ENCODE assay signal across 8 mouse cellular contexts in genomic region chr3:107793300-107794201, GRCm38 (mm10). TPM values are rescaled to one million over a fixed set of nuclear protein-coding genes. Genes with fewer than 3 reads are reported as not detected.
DNase-seq lines count a peak whose midpoint lies in the region; ATAC-seq and TF ChIP-seq lines count a peak whose summit lies in the region.

No protein-coding gene starts in this region.

- peak; percentile 56; the same call in 1 of the 2 replicates for ATAC-seq in embryonic facial prominence, embryonic 11.5 days (replicated peaks; ENCODE audit: insufficient number of reproducible peaks, low FRiP score, low TSS enrichment, low read depth)
- 0 out of 2 replicates have a peak, but pooled peaks have one; percentile 7 for ATAC-seq in intestine, postnatal 0 days
- ATAC-seq in midbrain, embryonic 16.5 days: peak; percentile 88

- dilution Hi-C loops in CH12.LX (cut with MboI; ENCODE audit: extremely low pct_ligation_motif_present, extremely low pct_unique_long_range_greater_than_20kb, low sequenced_read_pairs): no loop called here

- WGBS in embryonic facial prominence, embryonic 11.5 days: 19% methylated on average over 10 of the region's 10 CpGs
- WGBS in intestine, postnatal 0 days: 24% methylated on average over 10 of the region's 10 CpGs
- WGBS in midbrain, embryonic 16.5 days: 9% methylated on average over 10 of the region's 10 CpGs

- TF ChIP-seq EP300 in CH12.LX (IDR thresholded peaks at IDR 0.05; ENCODE audit: low read length): peak; percentile 45; the same call in 1 of the 2 replicates

- no peak for DNase-seq in CH12.LX (ENCODE audit: extremely low read depth)
- peak; percentile 41 for DNase-seq in embryonic facial prominence, embryonic 11.5 days (ENCODE audit: low spot score)
- peak; percentile 98 for DNase-seq in heart, adult 11 months
- peak; percentile 73 to 85 for DNase-seq in left cerebral cortex, postnatal 25 days (ENCODE audit: low spot score in 2 of 2)
- DNase-seq in thymus, postnatal 4 days: no peak

- H3K27ac ChIP-seq in CH12.LX (ENCODE audit: insufficient read depth, low read depth): no peak overlapping the region
- H3K27ac ChIP-seq in embryonic facial prominence, embryonic 11.5 days (replicated peaks; ENCODE audit: low read depth, low read length): peak overlapping the region; percentile 57
- no peak overlapping the region for H3K27ac ChIP-seq in intestine, postnatal 0 days (ENCODE audit: low read depth, low read length)
- peak overlapping the region; percentile 81 for H3K27ac ChIP-seq in midbrain, embryonic 16.5 days (ENCODE audit: low read length)
- peak overlapping the region; percentile 47 for H3K27ac ChIP-seq in testis, adult 2 months (ENCODE audit: control insufficient read depth, insufficient read depth, low read depth, low read length)

- H3K9me3 ChIP-seq in CH12.LX (replicated peaks; ENCODE audit: low read length): no peaks in the 10 kb centered on the region
- no peaks in the 10 kb centered on the region for H3K9me3 ChIP-seq in embryonic facial prominence, embryonic 11.5 days (replicated peaks; ENCODE audit: control insufficient read depth, low read length)
- no peaks in the 10 kb centered on the region for H3K9me3 ChIP-seq in intestine, postnatal 0 days (ENCODE audit: control insufficient read depth)
- H3K9me3 ChIP-seq in midbrain, embryonic 16.5 days (replicated peaks; ENCODE audit: control insufficient read depth, low read length, poor library complexity, severe bottlenecking): no peaks in the 10 kb centered on the region

- no peaks in the 10 kb centered on the region for H3K79me2 ChIP-seq in CH12.LX (replicated peaks; ENCODE audit: control insufficient read depth, extremely low read depth, insufficient read depth, poor library complexity, severe bottlenecking)

- no peak for TF ChIP-seq CTCF in CH12.LX (conservative IDR thresholded peaks at IDR 0.05 in 1 of 2, IDR thresholded peaks at IDR 0.05 in 1 of 2; ENCODE audit: low read depth in 2 of 2, low read length in 2 of 2)
- TF ChIP-seq CTCF in intestine, postnatal 0 days (IDR thresholded peaks at IDR 0.05; ENCODE audit: low read depth): no peak
- TF ChIP-seq CTCF in testis, adult 2 months (IDR thresholded peaks at IDR 0.05; ENCODE audit: control insufficient read depth, insufficient read depth, insufficient replicate concordance, low read depth, low read length): no peak

- no peak overlapping the region for H3K4me3 ChIP-seq in CH12.LX (replicated peaks in 1 of 3; ENCODE audit: low read depth in 2 of 3, low read length in 2 of 3, poor library complexity in 1 of 3)
- H3K4me3 ChIP-seq in embryonic facial prominence, embryonic 11.5 days (ENCODE audit: low read depth, low read length): no peak overlapping the region
- H3K4me3 ChIP-seq in intestine, postnatal 0 days (ENCODE audit: low read depth, low read length): no peak overlapping the region
- no peak overlapping the region for H3K4me3 ChIP-seq in midbrain, embryonic 16.5 days (ENCODE audit: low read depth, low read length)
- H3K4me3 ChIP-seq in testis, adult 2 months (ENCODE audit: control insufficient read depth, low read depth, low read length): no peak overlapping the region

- no peak for TF ChIP-seq RAD21 in CH12.LX (IDR thresholded peaks at IDR 0.05; ENCODE audit: low read depth, low read length)

- H3K4me1 ChIP-seq in CH12.LX (ENCODE audit: control insufficient read depth in 1 of 2, insufficient read depth in 2 of 2): peaks cover 6 to 17% of the 10 kb centered on the region in 2 experiments; a peak in 3 of 4 replicates
- H3K4me1 ChIP-seq in embryonic facial prominence, embryonic 11.5 days (ENCODE audit: control insufficient read depth, insufficient read depth, low read length): peaks cover 5% of the 10 kb centered on the region; the same call in 1 of the 2 replicates
- H3K4me1 ChIP-seq in intestine, postnatal 0 days (replicated peaks; ENCODE audit: control insufficient read depth, insufficient read depth, low read length): no peaks in the 10 kb centered on the region
- H3K4me1 ChIP-seq in midbrain, embryonic 16.5 days (ENCODE audit: control insufficient read depth, insufficient read depth, low read length): peaks cover 13% of the 10 kb centered on the region
- peaks cover 8% of the 10 kb centered on the region for H3K4me1 ChIP-seq in testis, adult 2 months (ENCODE audit: control insufficient read depth, insufficient read depth, low read length)

- H3K36me3 ChIP-seq in CH12.LX (replicated peaks in 1 of 2; ENCODE audit: control insufficient read depth in 1 of 2, insufficient read depth in 1 of 2, low read length in 1 of 2): no peaks in the 10 kb centered on the region
- no peaks in the 10 kb centered on the region for H3K36me3 ChIP-seq in embryonic facial prominence, embryonic 11.5 days (replicated peaks; ENCODE audit: control insufficient read depth, insufficient read depth, low read depth, low read length)
- no peaks in the 10 kb centered on the region for H3K36me3 ChIP-seq in intestine, postnatal 0 days (ENCODE audit: control insufficient read depth, insufficient read depth)
- H3K36me3 ChIP-seq in midbrain, embryonic 16.5 days (ENCODE audit: control insufficient read depth, insufficient read depth, low read length): no peaks in the 10 kb centered on the region
- H3K36me3 ChIP-seq in testis, adult 2 months (ENCODE audit: control insufficient read depth, insufficient read depth, low read length): no peaks in the 10 kb centered on the region

- no peaks in the 10 kb centered on the region for H3K27me3 ChIP-seq in CH12.LX (replicated peaks)
- H3K27me3 ChIP-seq in embryonic facial prominence, embryonic 11.5 days (ENCODE audit: control insufficient read depth, insufficient read depth, low read length): no peaks in the 10 kb centered on the region
- H3K27me3 ChIP-seq in intestine, postnatal 0 days (replicated peaks; ENCODE audit: control insufficient read depth, insufficient read depth, low read length): no peaks in the 10 kb centered on the region
- no peaks in the 10 kb centered on the region for H3K27me3 ChIP-seq in midbrain, embryonic 16.5 days (ENCODE audit: control insufficient read depth, insufficient read depth, low read depth, low read length)
- no peaks in the 10 kb centered on the region for H3K27me3 ChIP-seq in testis, adult 2 months (ENCODE audit: control insufficient read depth, insufficient read depth, low read length)

- in situ Hi-C loops in CH12.LX (cut with MboI; ENCODE audit: low pct_ligation_motif_present, low pct_unique_long_range_greater_than_20kb, low sequenced_read_pairs): no loop called here

- H3K4me2 ChIP-seq in CH12.LX (ENCODE audit: insufficient read depth, low read depth, poor library complexity, severe bottlenecking): no peak overlapping the region
- H3K4me2 ChIP-seq in embryonic facial prominence, embryonic 11.5 days (ENCODE audit: low read depth, low read length): no peak overlapping the region
- H3K4me2 ChIP-seq in intestine, postnatal 0 days (replicated peaks; ENCODE audit: low read depth): 0 out of 2 replicates have a peak overlapping the region, but pooled peaks have one; percentile 1
- peak overlapping the region; percentile 33 for H3K4me2 ChIP-seq in midbrain, embryonic 16.5 days (ENCODE audit: low read length)

- intact Hi-C loops in left cerebral cortex, postnatal 25 days (cut with DNase I): no loop called here

- no peak for TF ChIP-seq POLR2A in CH12.LX (IDR thresholded peaks at IDR 0.05; ENCODE audit: low read depth, low read length)
- TF ChIP-seq POLR2A in testis, adult 2 months (IDR thresholded peaks at IDR 0.05; ENCODE audit: control insufficient read depth, low read depth, low read length): no peak

- no peak overlapping the region for H3K9ac ChIP-seq in CH12.LX (ENCODE audit: insufficient read depth, low read depth)
- no peak overlapping the region for H3K9ac ChIP-seq in embryonic facial prominence, embryonic 11.5 days (replicated peaks; ENCODE audit: low read length)
- H3K9ac ChIP-seq in intestine, postnatal 0 days (ENCODE audit: low read depth, low read length): no peak overlapping the region
- peak overlapping the region; percentile 40; the same call in 1 of the 2 replicates for H3K9ac ChIP-seq in midbrain, embryonic 16.5 days (ENCODE audit: low read depth, low read length)

TF ChIP-seq in CH12.LX, 34 proteins besides CTCF, POLR2A, EP300 and RAD21:
- TF ChIP-seq JUND (conservative IDR thresholded peaks at IDR 0.05; ENCODE audit: low read depth, low read length): 0 out of 2 replicates have a peak, but pooled peaks have one; percentile 41
- TF ChIP-seq IRF4 (IDR thresholded peaks at IDR 0.05; ENCODE audit: low read depth, low read length): peak; percentile 60; the same call in 1 of the 2 replicates
- 0 out of 2 replicates have a peak, but pooled peaks have one; percentile 57 for TF ChIP-seq MAFK (IDR thresholded peaks at IDR 0.05; ENCODE audit: insufficient replicate concordance, low read length)
- no peak for TF ChIP-seq E2F4 (IDR thresholded peaks at IDR 0.05; ENCODE audit: insufficient replicate concordance, low read depth, low read length)

RNA-seq across cellular contexts. Expression of gene Csf1, which starts 33.3 kb away (rescaled TPM):
- total RNA-seq in CH12.LX (2012; rRNA removed): 2.5 and 3.4 TPM in 2 replicates
- 2.9 and 3.4 TPM in 2 replicates for total RNA-seq in CH12.LX (2014; rRNA removed)
- 15.0 and 17.4 TPM in 2 replicates for polyA plus RNA-seq in CH12.LX (2012; ENCODE audit: insufficient read length, low read depth)
- polyA plus RNA-seq in embryonic facial prominence, embryonic 11.5 days (2014; fragmentation: Nextera tagmentation; extraction: Ambion mirVana): 3.6 and 3.9 TPM in 2 replicates
- 8.6 and 9.2 TPM in 2 replicates for polyA plus RNA-seq in intestine, postnatal 0 days (2015; fragmentation: Nextera tagmentation; extraction: Ambion mirVana)
- total RNA-seq in left cerebral cortex, postnatal 25 days (2021): 10 to 100 TPM; 10.7 to 11.2 TPM
- polyA plus RNA-seq in midbrain, embryonic 16.5 days (2015; fragmentation: Nextera tagmentation; extraction: Ambion mirVana): 6.0 and 6.3 TPM in 2 replicates
- polyA plus RNA-seq in testis, adult 2 months (2012; rRNA removed): 2.8 and 3.5 TPM in 2 replicates

Comparison
In these comparisons a context has a peak if more than half of its experiments do, and no peak if none do; other contexts are left out.
1. DNase-seq: peak in embryonic facial prominence, embryonic 11.5 days (single experiment), heart, adult 11 months (single experiment) and left cerebral cortex, postnatal 25 days (2 of 2); none in CH12.LX (single experiment) and thymus, postnatal 4 days (single experiment).
2. H3K27ac ChIP-seq: peak in embryonic facial prominence, embryonic 11.5 days (single experiment), midbrain, embryonic 16.5 days (single experiment) and testis, adult 2 months (single experiment); none in CH12.LX (single experiment) and intestine, postnatal 0 days (single experiment).
3. H3K4me2 ChIP-seq: peak in intestine, postnatal 0 days (single experiment) and midbrain, embryonic 16.5 days (single experiment); none in CH12.LX (single experiment) and embryonic facial prominence, embryonic 11.5 days (single experiment).
4. ATAC-seq: peak in every context shown above with its lines; median percentile 88 in midbrain, embryonic 16.5 days; 56 in embryonic facial prominence, embryonic 11.5 days; 7 in intestine, postnatal 0 days.